Mouse (Mus musculus) G1E (cell line): ENCODE data around the gene Shld1.

Experiments
- CTCF ChIP-seq: IDR thresholded peaks from 2 replicates; pipeline ENCODE4 v1.5.1; 2012; ENCODE audit warnings: low read depth, low read length, inconsistent platforms, mixed read lengths
- GATA1 ChIP-seq: IDR thresholded peaks from 2 replicates; pipeline ENCODE4 v1.6.1; 2012; ENCODE audit warnings: borderline replicate concordance, low read length, inconsistent platforms, mixed read lengths
- POLR2AphosphoS5 ChIP-seq: IDR thresholded peaks from 2 replicates; pipeline ENCODE4 v1.6.1; 2012; ENCODE audit warnings: low read depth, low read length, inconsistent platforms; ENCODE audit not compliant: insufficient replicate concordance

GRCm38 (mm10) chr2:132714946-132715345 is 28.2 kb downstream of the Shld1 start:
- TF ChIP-seq CTCF (no peak), GATA1 (no peak), POLR2AphosphoS5 (no peak)
